Mouse (Mus musculus): ENCODE results near the gene Arl2.

DNA sequence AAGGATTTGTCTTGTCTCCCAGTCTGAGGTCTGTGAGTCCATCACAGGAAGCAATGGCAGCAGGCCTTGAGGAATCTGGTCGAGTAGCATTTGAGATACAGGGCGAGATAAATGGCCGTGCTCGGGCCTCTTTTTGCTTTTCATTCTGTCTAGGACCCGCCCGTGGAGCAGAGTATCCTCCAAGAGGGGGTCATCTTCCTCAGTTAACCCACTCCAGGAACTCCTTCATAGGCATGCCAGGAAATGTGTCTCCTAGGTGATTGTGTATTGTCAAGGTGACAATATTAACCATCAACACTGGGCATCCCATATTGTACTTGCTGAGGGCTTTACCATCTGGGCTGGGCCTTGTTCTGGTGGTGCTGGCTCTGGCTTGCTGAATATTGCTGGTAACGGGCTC is 47.2 kb downstream of the Arl2 start, which contains the start of gene AC131692.1:
- TF ChIP-seq POLR2A (IDR thresholded peaks at IDR 0.05; ENCODE audit: insufficient read length, low read depth) = no peak
- TF ChIP-seq TCF12 (IDR thresholded peaks at IDR 0.05; ENCODE audit: insufficient read depth, poor library complexity, severe bottlenecking) = no peak
- no peak for TF ChIP-seq E2F4 (IDR thresholded peaks at IDR 0.05; ENCODE audit: insufficient read depth)
- TF ChIP-seq TCF3 (IDR thresholded peaks at IDR 0.05; ENCODE audit: insufficient read length, low read depth) = no peak
- TF ChIP-seq USF1 (IDR thresholded peaks at IDR 0.05; ENCODE audit: low read depth) = no peak
- TF ChIP-seq MAX (IDR thresholded peaks at IDR 0.05; ENCODE audit: low read depth) = no peak
- no peak for TF ChIP-seq MYOD1 (IDR thresholded peaks at IDR 0.05; ENCODE audit: control insufficient read depth in 1 of 3, insufficient read length in 2 of 3, low read depth in 2 of 3)
- TF ChIP-seq POLR2AphosphoS2 (IDR thresholded peaks at IDR 0.05; ENCODE audit: insufficient read length, low read depth) = no peak
- TF ChIP-seq MYOG (IDR thresholded peaks at IDR 0.05; ENCODE audit: control insufficient read depth in 1 of 3, insufficient read depth in 1 of 3, insufficient read length in 2 of 3, low read depth in 2 of 3) = no peak
- TF ChIP-seq CEBPB (IDR thresholded peaks at IDR 0.05; ENCODE audit: insufficient read depth, poor library complexity, severe bottlenecking) = no peak
